Mouse (Mus musculus) lung, embryonic 15.5 days (tissue): ENCODE data around the gene Zfp600. TPM values are rescaled to one million over a fixed set of nuclear protein-coding genes. Genes with fewer than 3 reads are reported as not detected.

Experiments
- polyA plus RNA-seq: library from polyadenylated mRNA; unstranded; fragments of >200 nt; fragmentation: Nextera tagmentation; extraction: Ambion mirVana; gene quantifications from 2 replicates; pipeline ENCODE4 v1.2.1, GENCODE M21; 2015

Gene Zfp600
- polyA plus RNA-seq, 1 experiment from 2014 or later: not detected

Other genes with a start within 250 kb of the Zfp600 start
- gene Zfp987, start 59.5 kb upstream of the Zfp600 start, polyA plus RNA-seq: 0.06 and 0.10 TPM in 2 replicates